Mouse (Mus musculus): Measurements from ENCODE around the gene Tmem145.

GRCm38 (mm10) chr7:25266180-25266962, 39.5 kb upstream of the Tmem145 start:
- TF ChIP-seq CTCF (IDR thresholded peaks at IDR 0.05; ENCODE audit: extremely low read depth, insufficient read length, insufficient replicate concordance, low read depth, low read length) (no peak), POLR2A (IDR thresholded peaks at IDR 0.05; ENCODE audit: low read depth, low read length) (no peak)
